Mouse (Mus musculus) bone marrow, adult 2 months (tissue): ENCODE results near the gene Arhgef1. TPM values are rescaled to one million over a fixed set of nuclear protein-coding genes. Genes with fewer than 3 reads are reported as not detected.

Experiments used
- H3K27ac ChIP-seq: fragments of 200-500 bp; 2 replicates; pipeline ENCODE4 v1.5.1; 2012; ENCODE audit warnings: low read depth, mild to moderate bottlenecking, control low read depth, inconsistent platforms, low read length; ENCODE audit not compliant: control insufficient read depth, poor library complexity, insufficient read depth
- H3K4me1 ChIP-seq: fragments of 200-500 bp; 2 replicates; pipeline ENCODE4 v1.6.1; 2011; ENCODE audit warnings: low read length; ENCODE audit not compliant: control insufficient read depth, insufficient read depth
- H3K4me3 ChIP-seq: fragments of 200-500 bp; replicated peaks from 2 replicates; pipeline ENCODE3; 2011; ENCODE audit warnings: mild to moderate bottlenecking, low read depth, low read length, control low read depth; ENCODE audit not compliant: control insufficient read depth
- CTCF ChIP-seq: fragments of 200-500 bp; IDR thresholded peaks from 2 replicates; pipeline ENCODE4 v1.5.1; 2011; ENCODE audit warnings: low read length, control low read depth; ENCODE audit not compliant: control insufficient read depth, insufficient read depth
- POLR2A ChIP-seq: fragments of 200-500 bp; IDR thresholded peaks from 2 replicates; pipeline ENCODE4 v1.6.1; 2011; ENCODE audit warnings: low read depth, mild to moderate bottlenecking, control low read depth, low read length, borderline replicate concordance; ENCODE audit not compliant: control insufficient read depth
- WGBS: fragments of 180-500 bp; shearing (Covaris S2); methylation state at CpG from one replicate; pipeline ENCODE4 v1.1.7; 2018; 5-methylcytosine and 5-hydroxymethylcytosine counted together
- polyA plus RNA-seq: library from polyadenylated mRNA; stranded (reverse); fragments of >200 nt; gene quantifications from 2 replicates; pipeline ENCODE4 v1.2.4, GENCODE M21; 2011; ENCODE audit warnings: low replicate concordance; ENCODE audit not compliant: missing spikeins, insufficient read depth, insufficient read length

The Arhgef1 gene
- polyA plus RNA-seq, 1 experiment: 354 TPM

DNA sequence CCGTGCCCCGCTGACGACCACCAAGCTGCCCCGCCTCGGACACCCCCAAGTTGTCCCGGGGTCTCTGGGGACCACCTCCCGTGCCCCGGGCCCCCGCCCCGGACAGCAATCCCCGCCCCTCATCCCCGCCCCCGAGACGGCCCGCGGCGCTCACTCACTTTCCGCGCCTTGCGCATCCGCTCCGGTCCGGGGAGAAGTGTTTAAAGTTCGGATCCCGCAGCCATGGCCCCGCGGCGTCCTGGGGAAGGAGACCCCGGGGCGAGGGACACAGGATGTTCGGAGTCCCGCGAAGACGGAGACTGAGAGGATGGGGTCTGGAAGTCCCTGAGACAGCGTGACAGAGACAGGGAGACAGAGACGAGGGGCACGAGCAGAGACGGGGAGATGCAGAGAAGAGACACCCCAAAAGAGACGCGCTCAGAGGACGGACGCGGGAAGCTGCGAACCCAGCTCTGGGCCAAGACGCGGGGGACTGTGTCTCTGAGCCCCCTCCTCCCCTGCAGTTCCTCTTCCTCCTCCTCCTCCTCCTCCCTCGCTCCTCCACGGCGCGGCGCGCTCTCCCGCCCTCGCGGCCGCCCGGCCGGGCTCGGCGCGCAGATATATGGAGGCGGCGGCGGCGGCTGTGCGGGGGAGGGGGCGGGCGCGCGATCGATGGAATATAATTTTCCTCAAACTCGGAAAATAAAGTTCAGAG, 41.7 kb downstream of the Arhgef1 start, which contains the start of gene Gm4881:
TSS of gene Gm4881 (minus strand) at position 238 of the 694 bp plus-strand sequence.
- Histone ChIP-seq H3K27ac (no peak within 1 kb of the TSS), H3K4me1 (no peaks in the 10 kb centered on the region; the same call in 1 of the 2 replicates), H3K4me3 (no peak within 1 kb of the TSS)
- TF ChIP-seq CTCF (no peak), POLR2A (no peak)
- under 1% methylated on average over 69 of the region's 72 CpGs for WGBS

DNA sequence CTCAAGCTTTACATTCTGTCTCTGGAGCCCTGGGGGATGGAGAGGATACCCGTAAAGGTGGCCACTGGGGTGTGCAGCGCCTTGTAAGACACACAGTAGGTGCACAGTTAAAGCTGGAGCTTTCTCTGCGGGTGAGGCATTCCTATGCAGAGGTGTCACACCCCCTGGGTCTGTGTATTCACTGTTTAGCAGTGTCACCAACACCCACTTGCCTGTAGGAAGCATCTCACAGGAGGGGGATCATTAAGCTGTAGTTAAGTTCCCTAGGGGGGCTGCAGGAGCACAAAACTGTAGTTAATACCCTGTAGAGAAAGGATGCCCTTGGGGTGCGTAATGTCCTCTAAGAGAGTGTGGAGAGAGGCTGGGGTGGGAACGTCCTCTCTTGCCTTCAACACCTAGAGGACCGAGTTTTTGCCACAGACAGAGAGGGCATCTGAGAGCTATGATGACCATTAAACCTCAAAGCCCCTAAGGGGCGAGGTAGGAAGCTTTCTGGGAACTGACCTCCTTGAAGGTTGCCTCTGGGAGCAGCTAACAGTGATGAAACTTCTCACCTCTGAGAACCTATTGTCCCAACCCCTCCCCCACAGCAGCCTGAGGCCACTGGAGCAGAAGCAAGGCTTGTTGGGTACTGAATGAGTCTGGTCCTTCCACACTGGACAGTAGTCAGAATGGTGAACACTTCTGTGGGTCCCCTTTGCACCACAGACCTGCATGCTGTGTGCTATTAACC, 44.8 kb downstream of the Arhgef1 start:
- no peak overlapping the region for H3K4me3 ChIP-seq
- 17% methylated on average over 7 of the region's 7 CpGs for WGBS
- TF ChIP-seq CTCF (no peak), POLR2A (no peak)
- no peaks in the 10 kb centered on the region; the same call in 1 of the 2 replicates for H3K4me1 ChIP-seq
- H3K27ac ChIP-seq: no peak overlapping the region

DNA sequence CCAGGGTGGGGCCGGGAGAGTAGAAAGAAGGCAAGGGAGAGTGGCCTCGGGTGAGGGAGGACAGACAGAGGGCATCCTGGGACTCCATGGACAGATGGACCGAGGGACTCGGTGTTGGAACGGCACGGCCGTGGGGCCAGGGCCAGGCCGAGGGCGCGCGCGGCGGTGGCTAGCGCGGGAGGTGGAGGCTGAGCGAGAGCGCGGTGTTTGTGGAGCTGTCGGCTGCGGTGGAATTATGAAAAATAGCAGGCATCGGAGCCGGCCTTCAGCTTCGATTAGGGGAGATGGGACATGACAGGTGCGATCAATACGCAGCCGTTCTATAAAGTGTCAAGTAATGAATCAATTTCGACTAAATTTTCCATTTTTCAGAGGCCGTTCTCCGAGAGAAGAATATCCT, 46.1 kb downstream of the Arhgef1 start:
- H3K27ac ChIP-seq: no peak overlapping the region
- WGBS: 5% methylated on average over 29 of the region's 29 CpGs
- H3K4me3 ChIP-seq: no peak overlapping the region
- TF ChIP-seq POLR2A (no peak), CTCF (no peak)
- no peaks in the 10 kb centered on the region; the same call in 1 of the 2 replicates for H3K4me1 ChIP-seq

DNA sequence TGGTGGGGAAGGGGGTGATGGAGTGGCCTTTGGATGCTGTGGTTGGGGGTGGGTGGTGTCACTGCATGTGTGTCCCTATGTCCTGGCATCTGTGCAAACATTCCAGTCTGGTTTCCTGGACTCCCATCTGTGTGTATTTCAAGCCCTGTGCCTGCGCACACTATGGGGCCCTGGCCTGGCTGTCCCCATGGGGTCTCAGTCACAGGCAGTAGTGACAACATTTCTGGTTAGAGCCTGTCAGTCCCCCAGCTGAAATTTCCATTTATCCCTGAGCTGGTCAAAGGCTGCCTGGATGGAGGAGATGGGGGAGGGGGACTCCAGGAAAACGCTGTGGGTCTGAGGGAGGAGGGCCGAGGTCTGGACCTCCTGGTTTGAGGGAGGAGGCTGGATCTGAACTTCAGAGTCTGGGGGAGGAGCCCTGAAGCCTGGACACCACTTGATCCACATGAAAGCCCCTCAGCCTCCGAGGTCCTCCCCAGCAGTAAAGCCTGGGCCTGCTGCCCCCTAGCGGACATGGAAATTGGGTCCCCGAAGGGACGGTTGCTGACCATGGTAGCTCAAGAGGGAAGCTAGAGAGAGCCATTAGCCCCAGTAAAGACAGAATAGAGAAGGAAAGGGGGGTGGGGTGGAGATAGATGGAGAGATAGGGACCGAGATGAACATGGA, 47.4 kb downstream of the Arhgef1 start:
- TF ChIP-seq CTCF (peak; percentile 86), POLR2A (no peak)
- 6% methylated on average over 8 of the region's 8 CpGs for WGBS

DNA sequence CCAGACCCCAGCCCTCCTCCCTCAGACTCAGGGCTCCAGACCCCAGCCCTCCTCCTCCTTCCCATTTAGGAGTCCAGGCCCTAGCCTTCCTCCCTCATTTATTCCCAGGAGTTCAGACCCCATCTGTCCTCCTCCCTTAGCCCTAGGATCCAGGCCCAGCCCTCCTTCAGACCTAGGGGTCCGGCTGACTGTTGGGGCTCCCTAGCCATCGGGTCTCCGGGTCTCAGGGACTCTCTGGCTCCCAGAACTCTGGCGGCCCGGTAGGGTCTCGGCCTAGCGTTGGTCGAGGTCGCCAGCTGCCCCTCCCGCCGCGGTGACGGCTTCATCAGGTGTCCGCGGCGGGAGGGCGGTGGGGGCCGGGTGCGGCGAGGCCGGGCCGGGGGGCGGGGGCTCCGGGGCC, 51.3 kb downstream of the Arhgef1 start:
- no peak for TF ChIP-seq POLR2A
- TF ChIP-seq CTCF: no peak
- peak overlapping the region; percentile 50; the same call in 1 of the 2 replicates for H3K27ac ChIP-seq
- H3K4me1 ChIP-seq: no peaks in the 10 kb centered on the region
- WGBS: 1% methylated on average over 24 of the region's 24 CpGs
- peak overlapping the region; percentile 52 for H3K4me3 ChIP-seq

More for the DNA sequence above, 47.4 kb downstream of the Arhgef1 start:
- Histone ChIP-seq H3K4me1 (no peaks in the 10 kb centered on the region; the same call in 1 of the 2 replicates), H3K27ac (no peak overlapping the region), H3K4me3 (no peak overlapping the region)

DNA sequence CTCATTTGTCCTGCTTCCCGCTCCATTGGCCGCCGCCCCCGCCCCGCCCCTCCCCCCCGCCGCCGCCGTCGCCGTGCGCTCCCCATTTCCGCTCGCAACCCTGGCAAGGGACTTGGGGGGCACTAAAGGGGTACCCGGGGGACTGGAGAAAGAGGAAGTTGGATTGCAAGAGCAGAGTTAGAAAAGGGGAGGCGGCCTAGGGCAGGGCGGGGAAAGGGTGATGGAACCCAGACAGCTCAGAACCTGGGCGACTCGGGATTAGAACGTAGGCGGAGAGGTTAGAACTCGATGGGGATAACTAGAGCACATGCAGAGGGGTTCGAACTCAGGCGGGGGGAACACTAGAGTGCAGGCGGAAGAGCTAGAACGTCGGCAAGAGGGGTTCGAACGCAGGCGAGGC, 51.7 kb downstream of the Arhgef1 start:
- WGBS: 2% methylated on average over 30 of the region's 30 CpGs
- peak overlapping the region; percentile 31 for H3K4me3 ChIP-seq
- H3K4me1 ChIP-seq: no peaks in the 10 kb centered on the region
- H3K27ac ChIP-seq: no peak overlapping the region
- no peak for TF ChIP-seq CTCF
- TF ChIP-seq POLR2A: no peak

DNA sequence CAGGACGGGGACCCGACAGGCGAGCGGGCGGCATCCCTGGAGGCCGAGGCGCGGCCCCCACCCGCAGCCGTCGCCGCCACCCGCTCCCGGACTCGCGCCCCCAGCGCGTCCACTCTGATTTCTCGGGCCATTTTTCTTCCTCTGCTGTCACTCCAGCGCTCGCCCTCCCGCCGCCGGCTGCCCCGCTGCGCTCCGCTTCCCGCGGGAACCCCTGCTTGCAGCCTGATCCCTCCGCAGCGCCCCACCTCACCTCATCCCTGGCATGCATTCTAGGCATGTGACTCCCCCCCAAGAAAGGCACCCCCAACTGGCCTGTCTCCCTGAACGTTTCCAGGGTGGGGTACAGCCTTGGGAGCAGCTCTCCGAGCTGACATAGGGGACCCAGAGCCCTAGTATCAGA, 52.5 kb downstream of the Arhgef1 start:
- Histone ChIP-seq H3K27ac (peak overlapping the region; percentile 8; the same call in 1 of the 2 replicates), H3K4me3 (no peak overlapping the region), H3K4me1 (no peaks in the 10 kb centered on the region)
- TF ChIP-seq CTCF: no peak
- no peak for TF ChIP-seq POLR2A
- 44% methylated on average over 32 of the region's 33 CpGs for WGBS

DNA sequence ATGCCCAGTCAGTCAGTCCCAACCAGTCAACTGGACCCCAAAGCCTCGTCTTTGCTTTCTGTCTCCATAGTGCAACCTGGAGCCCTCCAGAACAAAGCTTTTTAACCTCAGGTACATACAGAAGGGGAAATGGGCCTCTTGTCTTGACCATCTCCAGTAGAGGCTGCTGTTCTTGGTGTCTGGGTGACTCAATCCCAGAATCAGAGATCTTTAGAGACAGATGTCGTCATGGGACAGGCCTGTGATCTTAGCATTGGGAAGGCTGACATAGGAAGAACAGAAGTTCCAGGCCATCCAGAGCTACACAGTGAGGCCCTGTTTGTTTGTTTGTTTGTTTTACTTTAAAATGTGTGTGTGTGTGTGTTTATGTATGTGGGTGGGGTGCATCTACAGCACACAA, 61.6 kb downstream of the Arhgef1 start:
- H3K4me3 ChIP-seq: no peak overlapping the region
- no peaks in the 10 kb centered on the region for H3K4me1 ChIP-seq
- no peak overlapping the region for H3K27ac ChIP-seq
- WGBS: 65% methylated on average over 2 of the region's 2 CpGs
- TF ChIP-seq CTCF (no peak), POLR2A (no peak)
